Mouse (Mus musculus): ENCODE results near the gene Myh9.
"Not testable (repeated sequence)": the region's sequence is repeated elsewhere in the genome, so short reads cannot be mapped to it uniquely, and the experiment has no call there.

Gene Myh9

GRCm38 (mm10) chr15:77843494-77844041, 1.6 kb upstream of the Myh9 start:
- DNase-seq (ENCODE audit: low spot score in 2 of 2), result not testable (repeated sequence)

- no peak for DNase-seq (ENCODE audit: low spot score in 2 of 2)
Observed at GRCm38 (mm10) chr15:77843046-77843445, 1.1 kb upstream of the Myh9 start.

- peak; percentile 20 to 40 for DNase-seq (ENCODE audit: low spot score in 2 of 2)
Observed at GRCm38 (mm10) chr15:77841361-77842046, 471 bp downstream of the Myh9 start.

DNA sequence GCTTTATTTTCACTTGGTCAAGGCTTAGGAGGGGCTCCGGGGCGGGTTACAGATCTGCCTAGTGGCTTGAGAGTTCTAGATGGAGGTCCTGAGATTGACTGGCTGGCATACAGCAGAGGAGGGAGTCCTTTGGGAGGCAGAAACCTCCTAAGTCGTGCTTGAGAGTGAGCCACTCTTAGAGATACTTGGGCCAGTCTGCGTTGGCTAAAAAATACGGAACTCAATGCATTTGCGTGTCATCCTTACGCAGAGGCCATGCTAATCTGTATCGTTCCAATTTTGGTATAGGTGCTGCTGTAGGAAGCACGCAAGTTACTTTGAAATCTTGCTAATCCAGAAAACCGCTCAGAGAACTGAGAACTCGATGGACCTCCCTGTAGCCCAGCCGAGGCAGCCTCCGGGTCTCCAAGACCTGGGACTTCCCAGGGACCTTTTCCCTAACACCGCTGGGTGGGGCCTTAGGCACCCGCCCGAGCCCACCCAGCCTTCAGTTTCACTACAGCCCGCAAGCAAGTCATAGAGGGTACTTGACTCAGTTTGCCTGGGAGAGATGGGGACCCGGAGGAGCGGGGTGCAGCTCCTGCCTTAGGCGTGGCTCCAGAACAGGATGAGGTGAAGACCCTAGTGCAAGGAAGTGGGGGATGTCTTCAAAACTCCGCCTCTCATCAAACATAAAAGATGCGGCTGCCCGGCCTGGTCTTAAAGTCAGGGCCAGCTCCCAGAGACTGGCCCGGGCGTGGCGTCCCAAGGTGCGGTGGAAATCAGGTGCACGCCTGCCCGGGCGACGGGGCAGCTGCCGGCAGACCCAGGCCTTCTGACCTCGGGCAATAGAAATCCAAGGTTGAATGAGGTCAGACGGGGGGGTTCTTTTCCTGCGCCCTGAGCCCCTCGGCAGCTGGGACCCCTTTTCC, 1.3 kb downstream of the Myh9 start:
- no peak for DNase-seq (ENCODE audit: low spot score in 2 of 2)

DNA sequence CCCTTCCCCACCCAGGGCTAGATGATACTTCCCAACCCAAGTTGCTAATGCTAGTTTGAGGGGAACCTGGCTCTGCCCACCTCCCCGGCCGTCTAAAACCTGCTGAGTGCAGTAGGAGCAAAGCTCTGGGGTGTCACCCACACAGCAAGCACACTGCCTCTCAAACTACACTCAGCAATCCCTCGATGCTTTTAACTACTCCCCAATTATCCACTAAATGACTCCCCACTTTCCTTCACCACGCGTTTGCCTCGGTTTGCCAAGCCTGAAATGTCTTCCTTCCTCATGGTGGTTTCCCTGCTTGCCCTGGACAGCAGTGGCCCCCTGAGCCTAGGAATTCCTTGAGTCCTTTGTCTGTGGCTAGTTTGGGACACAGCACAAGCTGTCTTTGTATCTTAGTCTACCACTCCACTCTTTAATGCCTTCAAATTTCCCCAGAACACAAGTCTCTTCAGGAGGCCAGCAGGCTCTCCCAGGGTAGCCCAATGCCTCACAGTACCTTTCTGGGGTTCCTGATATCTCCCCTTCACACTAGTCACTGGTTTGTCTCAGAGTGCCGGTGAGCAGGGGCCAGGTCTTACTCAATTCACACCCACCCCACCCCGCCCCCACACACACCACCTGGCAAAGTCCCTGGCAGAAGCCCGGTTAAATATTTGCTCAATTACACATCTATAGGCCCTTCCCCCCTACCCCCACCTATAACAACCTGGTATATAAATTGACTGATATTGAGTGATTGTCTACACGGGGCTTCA, 2.3 kb downstream of the Myh9 start:
- no peak for DNase-seq (ENCODE audit: low spot score in 2 of 2)

DNA sequence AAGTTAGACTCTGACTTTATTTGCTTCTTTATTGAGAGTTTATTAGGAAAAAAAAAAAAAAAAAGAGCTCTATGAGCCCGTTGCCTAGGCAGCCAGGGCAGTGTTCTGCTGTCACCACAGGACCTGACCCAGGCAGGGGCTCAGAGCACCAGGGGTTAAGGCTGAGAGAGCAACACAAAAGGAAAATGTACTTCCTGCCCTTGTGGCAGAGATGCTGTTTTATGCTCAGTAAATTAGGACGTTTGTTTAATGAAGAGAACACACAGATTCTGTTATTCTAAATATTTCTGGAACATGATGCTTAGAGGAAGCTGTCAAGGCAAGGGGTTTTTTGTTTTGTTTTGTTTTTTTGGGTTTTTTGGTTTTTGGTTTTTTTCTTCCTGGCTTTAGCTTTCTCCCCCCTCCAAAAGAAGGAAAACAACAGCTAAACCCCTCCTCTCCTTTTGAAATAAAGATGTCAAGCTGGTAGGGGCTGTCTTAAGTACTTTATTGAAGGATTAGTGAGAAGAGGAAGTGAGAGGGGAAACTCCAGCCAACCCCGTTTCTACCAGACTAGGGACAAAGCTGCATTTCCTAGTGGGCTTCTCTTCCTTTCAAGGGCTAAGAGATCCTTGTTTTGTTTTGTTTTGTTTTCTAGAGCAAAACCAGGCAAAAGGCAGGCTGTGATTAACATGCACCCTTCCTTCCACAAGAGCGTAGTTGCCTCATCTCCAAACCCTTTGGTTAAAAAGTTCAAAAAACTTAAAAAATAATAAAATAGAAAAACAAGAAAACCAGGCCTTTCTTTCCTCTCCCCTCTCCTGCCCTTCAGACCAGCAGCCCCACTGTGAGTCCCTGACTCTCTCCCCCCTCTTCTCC, 3.2 kb downstream of the Myh9 start:
- DNase-seq (ENCODE audit: low spot score in 2 of 2), result no peak

DNA sequence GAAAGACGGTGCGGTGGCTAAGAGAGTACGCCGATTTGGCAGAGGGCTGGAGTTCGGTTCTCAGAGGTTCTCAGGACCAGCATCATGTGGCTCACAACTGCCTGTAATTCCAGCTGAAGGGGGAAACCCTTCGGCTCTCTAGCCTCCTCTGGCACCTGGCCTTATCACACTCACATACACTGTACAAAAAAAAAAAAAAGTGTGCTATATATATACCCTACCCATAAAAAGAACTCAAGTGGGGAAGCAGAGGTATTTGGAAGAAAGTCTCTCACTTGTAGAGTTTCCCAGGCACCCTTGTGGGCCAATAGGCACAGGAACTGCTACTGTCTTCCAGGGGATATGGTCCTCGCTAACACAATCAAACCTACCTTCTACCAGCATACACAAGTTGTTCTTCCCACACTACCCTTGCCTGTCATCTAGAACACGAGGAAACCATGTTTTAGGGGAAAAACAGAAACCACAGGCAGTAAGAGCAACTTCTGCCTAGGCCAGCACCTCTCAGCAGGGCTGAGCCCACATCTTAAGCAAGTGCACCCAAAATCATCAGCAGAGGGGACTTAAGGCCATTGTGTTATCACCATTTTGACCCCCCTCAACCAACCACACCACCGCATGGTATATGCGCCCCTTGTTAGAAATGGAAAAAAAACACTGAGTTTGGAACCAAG, 4.4 kb downstream of the Myh9 start:
- no peak for DNase-seq (ENCODE audit: low spot score in 2 of 2)

GRCm38 (mm10) chr15:77836692-77837443, 5.1 kb downstream of the Myh9 start:
- DNase-seq (ENCODE audit: low spot score in 2 of 2), result no peak

DNA sequence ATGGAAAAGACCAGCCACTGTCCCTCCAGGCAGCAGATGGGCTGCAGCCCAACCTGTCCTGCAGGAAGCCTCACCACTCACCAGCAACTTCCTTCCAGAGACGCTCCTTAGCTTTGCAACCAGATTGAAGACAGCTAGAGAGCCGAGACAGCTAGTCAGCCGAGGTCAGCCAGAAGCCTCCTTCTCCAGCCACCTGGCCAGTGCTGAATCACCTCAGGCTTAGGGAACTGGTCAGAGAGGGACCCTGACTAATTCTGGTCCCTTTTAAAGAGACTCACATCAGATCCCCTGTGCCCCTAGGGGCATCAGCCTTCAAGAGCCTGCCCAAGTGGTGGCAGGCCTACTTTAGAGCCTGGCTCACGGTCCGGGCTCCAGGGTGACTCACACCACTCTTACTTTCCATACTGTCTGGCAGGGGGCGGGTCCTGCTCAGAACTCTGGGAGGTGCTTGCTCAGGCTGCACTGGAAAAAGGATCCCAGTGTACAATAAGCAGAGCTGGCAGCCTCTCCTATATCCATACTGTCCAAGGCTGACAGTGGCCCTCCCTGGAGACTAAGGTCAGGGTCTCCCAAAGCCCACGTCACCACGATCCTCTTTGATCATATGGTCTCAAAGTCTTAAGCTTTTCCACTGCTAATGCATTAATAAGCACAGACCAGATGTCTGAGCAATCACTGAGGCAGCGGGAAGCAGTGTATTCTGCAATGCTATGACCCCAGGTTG, 5.9 kb downstream of the Myh9 start:
- no peak for DNase-seq (ENCODE audit: low spot score in 2 of 2)

DNA sequence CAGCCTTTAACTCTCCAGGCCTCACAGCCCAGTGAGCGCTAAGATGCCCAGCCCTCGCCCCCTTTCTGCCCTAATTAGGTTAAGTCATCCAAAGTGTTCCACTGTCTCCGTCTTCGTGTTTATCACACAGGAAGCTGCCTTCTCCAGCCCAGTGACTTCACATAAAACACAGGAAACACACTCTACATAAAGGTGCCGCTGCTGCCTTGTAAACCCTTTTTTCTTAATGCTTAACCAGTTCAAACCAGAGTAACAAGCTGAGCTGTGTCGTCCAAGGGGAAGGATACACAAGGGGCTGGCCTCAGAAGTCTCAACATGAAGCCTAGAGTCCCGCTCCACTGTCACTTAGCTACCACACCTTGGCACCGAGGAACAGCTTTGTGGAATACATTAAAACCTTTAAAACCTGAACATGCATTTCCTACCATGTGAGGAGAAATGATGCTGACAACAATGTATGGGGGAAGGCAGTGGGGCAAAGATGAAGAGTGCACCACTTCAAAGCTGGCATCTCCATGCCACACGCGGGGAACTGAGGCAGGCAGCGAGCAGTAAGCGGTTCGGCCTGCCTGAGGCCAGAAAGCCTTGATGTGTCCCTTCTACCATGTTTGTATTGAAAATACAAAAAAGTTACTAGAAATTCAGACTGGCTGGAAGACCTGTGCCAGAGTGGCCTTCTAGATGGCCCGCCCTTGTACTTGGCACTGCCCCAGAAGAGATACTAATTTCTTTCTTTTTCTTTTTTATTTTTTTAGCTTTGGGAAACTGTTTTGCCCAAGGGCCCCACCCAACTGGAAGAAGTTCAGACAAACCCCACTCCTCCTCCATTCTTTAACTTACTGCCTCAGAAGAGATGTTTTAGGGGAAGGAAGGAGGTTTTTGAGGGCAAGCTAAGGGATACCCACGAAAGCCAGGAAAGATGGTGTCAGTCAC, 7.4 kb downstream of the Myh9 start:
- DNase-seq (ENCODE audit: low spot score in 2 of 2), result no peak

DNA sequence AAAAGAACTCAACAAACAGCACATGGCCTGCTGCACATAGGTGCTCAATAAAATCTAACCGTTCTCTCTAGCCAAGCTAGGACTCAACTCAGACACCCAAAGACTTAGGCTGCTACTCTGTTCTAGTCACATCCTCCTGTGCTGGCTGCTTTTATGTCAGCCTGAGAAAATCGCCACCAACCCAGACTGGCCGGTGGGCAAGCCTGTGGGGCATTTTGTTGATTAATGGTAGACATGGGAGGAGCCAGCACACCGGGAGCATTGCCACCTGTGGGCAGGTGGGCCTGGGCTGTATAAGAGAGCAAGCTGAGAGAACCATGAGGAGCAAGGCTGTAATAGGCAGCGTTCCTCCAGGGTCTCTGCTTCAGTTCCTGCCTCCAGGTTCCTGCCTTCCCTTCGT, 8.2 kb downstream of the Myh9 start:
- DNase-seq (ENCODE audit: low spot score in 2 of 2), result no peak

GRCm38 (mm10) chr15:77833083-77833482, 8.9 kb downstream of the Myh9 start:
- DNase-seq (ENCODE audit: low spot score in 2 of 2), result no peak

DNA sequence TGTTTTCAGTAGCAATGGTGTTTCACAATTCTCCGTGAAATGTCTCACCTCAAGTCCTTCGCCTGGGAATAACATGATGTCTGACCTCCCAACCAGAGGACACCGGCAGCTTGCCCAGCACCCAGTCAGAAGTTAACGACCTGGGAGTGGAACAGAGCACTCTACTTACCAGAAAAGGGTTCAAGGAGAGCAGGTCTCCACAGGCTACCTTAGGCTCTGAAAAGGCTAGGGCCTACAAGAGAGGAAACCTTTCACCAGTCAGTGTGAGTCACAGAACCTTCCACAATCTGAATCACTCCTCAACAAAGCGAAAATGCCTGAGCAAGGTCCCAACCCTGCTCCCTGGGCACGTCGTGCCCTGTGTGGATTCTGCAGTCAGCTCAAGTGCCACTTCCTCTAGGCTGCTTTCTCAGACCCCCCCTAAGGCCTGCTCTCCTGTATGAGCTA, 9.5 kb downstream of the Myh9 start:
- DNase-seq (ENCODE audit: low spot score in 2 of 2), result no peak

DNA sequence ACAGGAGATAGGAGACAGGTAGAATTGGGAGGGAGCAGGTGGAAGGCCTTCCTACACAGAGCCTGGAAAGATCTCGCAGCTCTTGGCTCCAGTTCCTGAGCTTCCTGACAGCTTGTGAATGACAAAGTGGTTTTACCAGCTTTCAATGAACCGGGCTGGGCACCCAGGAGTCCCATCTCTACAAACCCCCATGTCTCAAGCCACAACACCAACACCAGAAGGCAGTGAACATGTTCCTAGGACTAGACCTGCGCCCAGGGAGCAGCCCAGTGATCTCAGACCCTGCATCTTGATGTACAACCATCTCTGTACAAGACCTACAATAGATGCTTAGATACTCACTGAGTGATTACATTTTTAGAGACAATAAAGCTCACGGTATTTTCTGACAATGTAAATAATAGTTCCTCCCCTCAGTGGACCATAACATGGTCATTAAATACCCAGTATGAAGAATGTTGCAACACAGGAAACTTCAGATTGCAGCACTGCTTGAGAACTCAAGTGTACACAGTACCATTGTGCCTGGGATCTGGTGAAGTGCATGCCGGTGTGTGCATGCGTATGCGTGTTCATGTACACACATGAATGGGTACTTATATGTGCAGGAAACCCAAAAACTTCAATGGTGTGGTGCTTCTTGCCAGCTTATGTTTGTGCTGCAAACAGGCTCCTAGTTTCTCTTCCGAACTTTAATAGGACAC, 10.1 kb downstream of the Myh9 start:
- DNase-seq (ENCODE audit: low spot score in 2 of 2), result no peak

- DNase-seq (ENCODE audit: low spot score in 2 of 2), result no peak
Observed at GRCm38 (mm10) chr15:77831138-77831579, 10.8 kb downstream of the Myh9 start.

- no peak for DNase-seq (ENCODE audit: low spot score in 2 of 2)
Observed at GRCm38 (mm10) chr15:77830481-77831137, 11.4 kb downstream of the Myh9 start.

DNA sequence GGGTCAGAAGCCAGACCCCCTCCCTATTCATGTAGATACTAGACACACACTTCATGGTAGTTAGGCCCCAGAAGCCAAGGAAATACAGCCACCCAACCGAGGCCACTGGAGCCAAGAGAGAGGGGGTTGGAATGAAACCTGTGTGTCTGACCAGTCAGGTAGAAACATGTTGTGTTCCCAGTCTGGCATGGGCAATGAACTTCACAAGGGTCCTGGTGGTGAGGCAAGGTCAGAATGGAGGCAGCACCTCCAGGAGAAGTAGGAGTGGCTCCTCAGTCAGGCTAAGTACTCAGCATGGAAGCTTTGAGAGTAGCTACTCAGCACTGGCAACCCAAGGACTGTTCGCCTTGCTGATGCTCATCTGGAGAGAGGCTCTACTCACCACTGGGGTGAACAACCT, 12.4 kb downstream of the Myh9 start:
- no peak for DNase-seq (ENCODE audit: low spot score in 2 of 2)

Measured in frontal cortex, postnatal 25 days (tissue).